Mouse (Mus musculus): ENCODE results near the gene Tuba1a.

Gene Tuba1a

GRCm38 (mm10) chr15:98953401-98954356, at the start of gene Tuba1a, which contains the start of gene Gm49450:
Gene Tuba1a (minus strand): TSS chr15:98953703.
Gene Gm49450 (minus strand): TSS chr15:98953551.
- peak; percentile 90 for DNase-seq (ENCODE audit: low spot score)

- DNase-seq (ENCODE audit: low spot score), result peak; percentile 70
Observed at GRCm38 (mm10) chr15:99001451-99001931, 48.0 kb upstream of the Tuba1a start.

GRCm38 (mm10) chr15:99000535-99001283, 47.2 kb upstream of the Tuba1a start:
- DNase-seq (ENCODE audit: low spot score), result peak; percentile 77

- DNase-seq (ENCODE audit: low spot score), result no peak
Observed at GRCm38 (mm10) chr15:98998775-98999157, 45.3 kb upstream of the Tuba1a start.

GRCm38 (mm10) chr15:98997938-98998774, 44.7 kb upstream of the Tuba1a start:
- no peak for DNase-seq (ENCODE audit: low spot score)

GRCm38 (mm10) chr15:98996840-98997239, 43.3 kb upstream of the Tuba1a start:
- DNase-seq (ENCODE audit: low spot score), result no peak

- no peak for DNase-seq (ENCODE audit: low spot score)
Observed at GRCm38 (mm10) chr15:98994957-98995520, 41.5 kb upstream of the Tuba1a start.

GRCm38 (mm10) chr15:98993865-98994264, 40.4 kb upstream of the Tuba1a start:
- DNase-seq (ENCODE audit: low spot score), result peak; percentile 92

GRCm38 (mm10) chr15:98993093-98993793, 39.7 kb upstream of the Tuba1a start:
- DNase-seq (ENCODE audit: low spot score), result peak; percentile 97

GRCm38 (mm10) chr15:98992086-98992912, 38.8 kb upstream of the Tuba1a start:
- no peak for DNase-seq (ENCODE audit: low spot score)

- DNase-seq (ENCODE audit: low spot score), result no peak
Observed at GRCm38 (mm10) chr15:98991540-98992050, 38.1 kb upstream of the Tuba1a start.

- DNase-seq (ENCODE audit: low spot score), result peak; percentile 81
Observed at GRCm38 (mm10) chr15:98990669-98991539, 37.4 kb upstream of the Tuba1a start.

- DNase-seq (ENCODE audit: low spot score), result no peak
Observed at GRCm38 (mm10) chr15:98989701-98990430, 36.4 kb upstream of the Tuba1a start.

- DNase-seq (ENCODE audit: low spot score), result no peak
Observed at GRCm38 (mm10) chr15:98988787-98989186, 35.3 kb upstream of the Tuba1a start.

GRCm38 (mm10) chr15:98987661-98988181, 34.2 kb upstream of the Tuba1a start:
- DNase-seq (ENCODE audit: low spot score), result no peak

GRCm38 (mm10) chr15:98987077-98987630, 33.7 kb upstream of the Tuba1a start:
- no peak for DNase-seq (ENCODE audit: low spot score)

- no peak for DNase-seq (ENCODE audit: low spot score)
Observed at GRCm38 (mm10) chr15:98985982-98986715, 32.6 kb upstream of the Tuba1a start.

Data from testis, postnatal 10 days (tissue).